Mouse (Mus musculus) spleen, adult 2 months (tissue): Measurements from ENCODE around the gene Nt5c3. TPM values are rescaled to one million over a fixed set of nuclear protein-coding genes. Genes with fewer than 3 reads are reported as not detected.

Experiments used
- DNase-seq, 2 experiments: peaks; one replicate each; pipeline versions ENCODE4 v3.0.0 to v3.0.0-alpha.2; 2012 to 2021; ENCODE audit warnings: low spot score in 2 of 2, low read depth in 1 of 2
- H3K27ac ChIP-seq: fragments of 200-500 bp; 2 replicates; pipeline ENCODE4 v1.5.1; 2012; ENCODE audit warnings: low read length, inconsistent platforms; ENCODE audit not compliant: insufficient read depth
- H3K27me3 ChIP-seq: fragments of 200-500 bp; 2 replicates; pipeline ENCODE4 v1.6.1; 2012; ENCODE audit warnings: mild to moderate bottlenecking, moderate library complexity, low read length, inconsistent platforms; ENCODE audit not compliant: control insufficient read depth, insufficient read depth
- H3K36me3 ChIP-seq: fragments of 200-500 bp; 2 replicates; pipeline ENCODE4 v1.6.1; 2012; ENCODE audit warnings: mild to moderate bottlenecking, low read length, inconsistent platforms; ENCODE audit not compliant: control insufficient read depth, insufficient read depth
- H3K4me1 ChIP-seq: fragments of 200-500 bp; 2 replicates; pipeline ENCODE4 v1.6.1; 2011; ENCODE audit warnings: inconsistent platforms; ENCODE audit not compliant: control insufficient read depth, insufficient read depth, insufficient read length
- H3K4me3 ChIP-seq: fragments of 200-500 bp; 2 replicates; pipeline ENCODE4 v1.5.1; 2011; ENCODE audit warnings: mild to moderate bottlenecking, inconsistent platforms; ENCODE audit not compliant: insufficient read depth, insufficient read length; ENCODE audit errors: extremely low read depth
- CTCF ChIP-seq: fragments of 200-500 bp; IDR thresholded peaks from 2 replicates; pipeline ENCODE4 v1.5.1; 2011; ENCODE audit warnings: mild to moderate bottlenecking, inconsistent platforms; ENCODE audit not compliant: insufficient read depth, insufficient read length, insufficient replicate concordance; ENCODE audit errors: extremely low read depth
- POLR2A ChIP-seq: fragments of 200-500 bp; IDR thresholded peaks from 2 replicates; pipeline ENCODE4 v1.6.1; 2011; ENCODE audit warnings: low read depth, low read length, inconsistent platforms
- WGBS: fragments of 180-500 bp; shearing (Covaris S2); methylation state at CpG from one replicate; pipeline ENCODE4 v1.1.7; 2018; 5-methylcytosine and 5-hydroxymethylcytosine counted together
- polyA plus RNA-seq: library from polyadenylated mRNA; depleted of rRNA; stranded (reverse); fragments of >200 nt; gene quantifications from 2 replicates; pipeline ENCODE4 v1.2.3, GENCODE M21; 2012

The Nt5c3 gene
- polyA plus RNA-seq, 1 experiment = 10.4 TPM

DNA sequence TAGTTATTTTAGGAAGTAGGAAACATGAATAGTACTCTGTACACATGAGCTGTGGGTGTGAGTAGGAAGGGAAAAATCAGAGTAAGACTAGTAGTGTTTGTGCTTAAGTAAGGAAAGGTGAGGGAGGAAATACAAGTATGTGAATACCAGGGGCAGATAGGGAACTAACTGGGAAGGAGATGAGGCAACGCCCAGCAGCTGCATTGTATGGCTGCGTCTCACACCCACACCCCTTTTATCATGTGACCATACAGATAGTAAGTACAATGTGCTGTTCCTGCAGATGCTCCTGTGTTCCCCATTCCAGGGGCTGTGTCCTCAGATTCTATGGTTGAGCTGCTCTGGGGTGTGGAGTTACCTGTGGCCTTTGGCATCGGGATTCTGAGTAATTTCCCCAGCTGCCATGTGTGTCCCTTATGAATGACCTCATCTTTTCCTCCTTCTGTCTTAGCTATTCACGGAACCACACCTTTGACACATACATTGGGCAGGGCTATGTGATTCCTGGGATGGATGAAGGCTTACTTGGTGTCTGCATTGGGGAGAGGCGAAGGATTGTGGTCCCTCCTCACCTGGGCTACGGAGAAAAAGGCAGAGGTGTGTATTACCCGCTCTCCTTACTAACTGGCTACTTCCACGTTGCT, 63.4 kb downstream of the Nt5c3 start:
- H3K4me1 ChIP-seq = no peaks in the 10 kb centered on the region
- no peak for DNase-seq
- H3K36me3 ChIP-seq = no peaks in the 10 kb centered on the region
- no peaks in the 10 kb centered on the region for H3K27me3 ChIP-seq
- TF ChIP-seq POLR2A = no peak
- no peak for TF ChIP-seq CTCF
- WGBS = 88% methylated on average over 8 of the region's 8 CpGs
- no peak overlapping the region for H3K27ac ChIP-seq
- no peak overlapping the region for H3K4me3 ChIP-seq

DNA sequence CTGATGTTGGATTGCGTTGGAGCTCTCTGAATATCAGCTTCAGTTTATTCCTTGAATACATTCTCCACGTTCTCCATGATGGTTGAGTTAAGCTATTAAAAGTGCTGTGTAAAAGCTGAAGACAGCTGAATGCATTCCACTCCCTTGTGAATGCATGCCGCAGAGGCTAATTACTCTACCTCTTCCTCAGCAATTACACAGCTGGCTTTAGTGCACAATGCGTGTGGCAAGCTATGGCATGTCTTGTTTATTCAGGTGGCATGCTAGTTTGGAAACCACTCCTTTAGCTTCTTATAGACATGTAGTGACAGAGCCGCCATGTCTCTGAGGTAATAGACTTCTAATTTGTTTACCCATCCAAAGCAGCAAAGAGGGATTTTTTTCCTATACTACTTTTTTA, 67.0 kb downstream of the Nt5c3 start:
- no peaks in the 10 kb centered on the region for H3K4me1 ChIP-seq
- H3K27ac ChIP-seq = no peak overlapping the region
- whole genome bisulfite sequencing = 92% methylated on average over 5 of the region's 5 CpGs
- no peaks in the 10 kb centered on the region; the same call in 1 of the 2 replicates for H3K27me3 ChIP-seq
- no peaks in the 10 kb centered on the region for H3K36me3 ChIP-seq
- TF ChIP-seq CTCF (no peak), POLR2A (no peak)
- no peak for DNase-seq
- no peak overlapping the region for H3K4me3 ChIP-seq

DNA sequence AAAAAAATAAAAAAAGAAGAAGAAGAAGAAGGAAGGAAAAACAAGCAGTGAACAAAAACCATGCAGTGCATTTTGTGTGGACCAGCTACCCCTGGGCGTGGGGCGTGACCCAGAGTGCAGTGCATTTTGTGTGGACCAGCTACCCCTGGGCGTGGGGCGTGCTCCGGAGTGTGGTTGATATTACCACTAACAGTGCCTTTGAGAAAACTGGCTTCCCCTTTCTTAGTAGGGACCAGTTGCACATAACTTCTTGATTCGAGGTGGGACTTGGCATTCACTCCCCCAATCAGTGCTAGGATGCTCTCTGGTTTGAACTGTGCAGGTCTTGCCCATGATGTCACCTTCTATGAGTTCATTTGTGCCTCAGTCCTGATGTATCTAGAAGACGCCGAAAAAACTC, 68.9 kb downstream of the Nt5c3 start:
- Histone ChIP-seq H3K4me3 (no peak overlapping the region), H3K27ac (no peak overlapping the region), H3K27me3 (no peaks in the 10 kb centered on the region; the same call in 1 of the 2 replicates), H3K4me1 (no peaks in the 10 kb centered on the region), H3K36me3 (no peaks in the 10 kb centered on the region)
- DNase-seq = no peak
- 73% methylated on average over 8 of the region's 8 CpGs for WGBS
- TF ChIP-seq POLR2A (no peak), CTCF (no peak)

DNA sequence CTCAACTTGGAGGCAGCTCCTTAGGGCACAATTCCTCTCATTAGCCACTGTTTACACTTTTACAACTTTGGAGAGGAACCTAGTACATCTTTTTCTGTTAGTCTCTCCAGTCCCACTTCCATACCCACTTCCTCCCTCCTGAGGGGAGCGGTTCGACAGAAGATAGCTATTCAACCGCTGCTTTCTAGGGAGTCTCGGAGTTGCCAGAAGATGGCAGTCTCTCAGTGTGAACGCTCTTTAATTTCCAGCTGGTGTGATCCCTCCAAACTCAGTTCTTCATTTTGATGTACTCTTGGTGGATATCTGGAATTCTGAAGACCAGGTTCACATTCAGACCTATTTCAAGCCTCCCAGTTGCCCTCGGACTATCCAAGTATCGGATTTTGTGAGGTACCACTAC, 73.4 kb downstream of the Nt5c3 start:
- Histone ChIP-seq H3K27ac (no peak overlapping the region), H3K27me3 (no peaks in the 10 kb centered on the region; the same call in 1 of the 2 replicates), H3K4me1 (no peaks in the 10 kb centered on the region), H3K36me3 (no peaks in the 10 kb centered on the region), H3K4me3 (no peak overlapping the region)
- WGBS = 69% methylated on average over 7 of the region's 7 CpGs
- no peak for TF ChIP-seq POLR2A
- peak; percentile 5; the same call in 1 of the 2 replicates for TF ChIP-seq CTCF
- no peak for DNase-seq

DNA sequence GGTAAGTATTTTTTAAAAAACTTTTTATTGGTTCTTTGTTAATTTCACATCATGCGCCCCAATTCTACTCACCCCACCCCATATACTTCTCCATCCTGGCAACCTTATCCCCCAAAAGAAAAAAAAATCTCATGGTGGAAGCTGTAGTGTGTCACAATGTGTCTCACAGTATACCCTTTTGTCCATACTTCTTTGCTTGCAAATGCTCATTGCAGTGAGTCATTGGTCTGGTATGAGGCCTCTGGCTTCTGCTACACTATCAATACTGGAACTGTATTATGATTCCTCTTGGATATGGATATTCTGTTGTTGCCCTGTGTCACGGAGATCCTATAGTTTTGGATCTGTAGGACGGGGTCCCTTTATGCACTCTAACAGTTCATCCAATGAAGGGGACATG, 74.8 kb downstream of the Nt5c3 start:
- no peak for DNase-seq
- H3K27me3 ChIP-seq = no peaks in the 10 kb centered on the region
- no peak overlapping the region for H3K27ac ChIP-seq
- TF ChIP-seq POLR2A = no peak
- no peak for TF ChIP-seq CTCF
- no peaks in the 10 kb centered on the region for H3K36me3 ChIP-seq
- no peak overlapping the region for H3K4me3 ChIP-seq
- no peaks in the 10 kb centered on the region for H3K4me1 ChIP-seq
- 86% methylated on average over 3 of the region's 3 CpGs for WGBS

- no peak for TF ChIP-seq CTCF
- no peak for TF ChIP-seq POLR2A
- 91% methylated on average over 2 of the region's 2 CpGs for WGBS
- no peak overlapping the region for H3K27ac ChIP-seq
- DNase-seq = no peak
- no peaks in the 10 kb centered on the region for H3K36me3 ChIP-seq
- no peaks in the 10 kb centered on the region for H3K27me3 ChIP-seq
- no peaks in the 10 kb centered on the region for H3K4me1 ChIP-seq
- H3K4me3 ChIP-seq = no peak overlapping the region
Measured at GRCm38 (mm10) chr6:56844365-56844764, 79.4 kb downstream of the Nt5c3 start.

DNA sequence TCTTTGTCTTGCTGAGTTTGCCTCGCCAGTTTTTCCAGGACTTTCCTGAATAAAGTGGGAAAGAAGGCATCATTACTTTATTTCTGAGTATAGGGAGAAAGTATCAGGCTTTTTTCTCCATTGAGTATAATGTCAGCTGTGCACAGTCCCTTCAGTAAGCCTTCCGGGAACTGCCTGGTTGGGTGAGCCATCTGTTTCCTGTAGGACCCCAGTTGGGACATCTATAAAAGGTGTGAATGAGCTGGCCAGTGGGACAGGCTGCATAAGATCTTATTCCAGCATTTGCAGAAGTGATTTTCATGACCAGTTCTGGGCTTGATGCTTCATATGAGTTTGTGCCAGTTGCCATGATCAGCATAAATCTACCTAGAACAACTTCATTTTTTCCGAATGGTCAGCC, 80.5 kb downstream of the Nt5c3 start:
- DNase-seq = no peak
- Histone ChIP-seq H3K4me1 (no peaks in the 10 kb centered on the region), H3K36me3 (no peaks in the 10 kb centered on the region), H3K4me3 (no peak overlapping the region), H3K27ac (no peak overlapping the region), H3K27me3 (no peaks in the 10 kb centered on the region)
- TF ChIP-seq CTCF (no peak), POLR2A (no peak)
- WGBS = 88% methylated on average over 3 of the region's 3 CpGs
